Mouse (Mus musculus) forebrain, embryonic 15.5 days (tissue): ENCODE measurements around the gene Rhoc. TPM values are rescaled to one million over a fixed set of nuclear protein-coding genes. Genes with fewer than 3 reads are reported as not detected.

Experiments used
- ATAC-seq: fragments of 200-750 bp; cut with Nextera tagmentation; replicated peaks from 2 replicates; pipeline ENCODE4 v1.8.0; 2017; ENCODE audit warnings: mild to moderate bottlenecking, moderate TSS enrichment, moderate library complexity
- H3K27ac ChIP-seq: fragments of 300-500 bp; sonication (generic); replicated peaks from 2 replicates; pipeline ENCODE4 v1.5.1; 2015; ENCODE audit warnings: mild to moderate bottlenecking, inconsistent platforms
- H3K27me3 ChIP-seq: fragments of 300-500 bp; sonication (generic); 2 replicates; pipeline ENCODE4 v1.6.1; 2015; ENCODE audit warnings: inconsistent platforms
- H3K36me3 ChIP-seq: fragments of 300-500 bp; sonication (generic); 2 replicates; pipeline ENCODE4 v1.6.1; 2015; ENCODE audit warnings: mild to moderate bottlenecking, inconsistent platforms
- H3K4me1 ChIP-seq: fragments of 300-500 bp; sonication (generic); 2 replicates; pipeline ENCODE4 v1.6.1; 2015; ENCODE audit warnings: inconsistent platforms
- H3K4me2 ChIP-seq: fragments of 300-500 bp; sonication (generic); replicated peaks from 2 replicates; pipeline ENCODE4 v1.6.1; 2015; ENCODE audit warnings: mild to moderate bottlenecking, inconsistent platforms
- H3K4me3 ChIP-seq: fragments of 300-500 bp; sonication (generic); 2 replicates; pipeline ENCODE4 v1.5.1; 2015; ENCODE audit warnings: mild to moderate bottlenecking, inconsistent platforms
- H3K9ac ChIP-seq: fragments of 300-500 bp; sonication (generic); replicated peaks from 2 replicates; pipeline ENCODE4 v1.6.1; 2015; ENCODE audit warnings: mild to moderate bottlenecking, inconsistent platforms
- H3K9me3 ChIP-seq: fragments of 300-500 bp; sonication (generic); 2 replicates; pipeline ENCODE4 v1.6.1; 2016; ENCODE audit warnings: inconsistent platforms
- WGBS: fragments of 180-500 bp; shearing (Covaris S2); methylation state at CpG from one replicate; pipeline ENCODE4 v1.1.7; 2015; ENCODE audit warnings: mixed read lengths; 5-methylcytosine and 5-hydroxymethylcytosine counted together
- polyA plus RNA-seq: library from polyadenylated mRNA; unstranded; fragments of >200 nt; fragmentation: Nextera tagmentation; extraction: Ambion mirVana; gene quantifications from 2 replicates; pipeline ENCODE4 v1.2.1, GENCODE M21; 2015

The Rhoc gene
- polyA plus RNA-seq, 1 experiment from 2014 or later = 43.3 TPM

- Histone ChIP-seq H3K9ac (no peak overlapping the region), H3K36me3 (peaks cover 14% of the 10 kb centered on the region; the same call in 1 of the 2 replicates), H3K4me3 (no peak overlapping the region), H3K27ac (no peak overlapping the region), H3K4me2 (no peak overlapping the region), H3K9me3 (no peaks in the 10 kb centered on the region), H3K27me3 (no peaks in the 10 kb centered on the region), H3K4me1 (peaks cover 16% of the 10 kb centered on the region)
- 26% methylated on average over 1 of the region's 1 CpGs for WGBS
- ATAC-seq = no peak
Measured at GRCm38 (mm10) chr3:104820426-104820825, 32.3 kb downstream of the Rhoc start.

- no peak overlapping the region for H3K9ac ChIP-seq
- ATAC-seq = no peak
- H3K4me3 ChIP-seq = no peak overlapping the region
- WGBS = 88% methylated on average over 3 of the region's 3 CpGs
- H3K36me3 ChIP-seq = peaks cover 28% of the 10 kb centered on the region
- H3K27me3 ChIP-seq = no peaks in the 10 kb centered on the region
- H3K4me2 ChIP-seq = no peak overlapping the region
- peaks cover 8% of the 10 kb centered on the region for H3K4me1 ChIP-seq
- no peaks in the 10 kb centered on the region for H3K9me3 ChIP-seq
- H3K27ac ChIP-seq = no peak overlapping the region
Measured at GRCm38 (mm10) chr3:104822413-104822812, 34.2 kb downstream of the Rhoc start.

- H3K27me3 ChIP-seq = no peaks in the 10 kb centered on the region
- H3K36me3 ChIP-seq = peaks cover 58% of the 10 kb centered on the region
- ATAC-seq = no peak
- H3K4me3 ChIP-seq = no peak overlapping the region
- over 99% methylated on average over 3 of the region's 3 CpGs for WGBS
- H3K4me1 ChIP-seq = no peaks in the 10 kb centered on the region
- no peaks in the 10 kb centered on the region for H3K9me3 ChIP-seq
- no peak overlapping the region for H3K4me2 ChIP-seq
- no peak overlapping the region for H3K27ac ChIP-seq
- no peak overlapping the region for H3K9ac ChIP-seq
Measured at GRCm38 (mm10) chr3:104835797-104836196, 47.6 kb downstream of the Rhoc start.

GRCm38 (mm10) chr3:104841049-104841448 lies 52.9 kb downstream of the Rhoc start:
- no peak overlapping the region for H3K4me2 ChIP-seq
- no peak overlapping the region for H3K4me3 ChIP-seq
- no peaks in the 10 kb centered on the region for H3K9me3 ChIP-seq
- 94% methylated on average over 5 of the region's 5 CpGs for WGBS
- no peak overlapping the region for H3K9ac ChIP-seq
- ATAC-seq = no peak
- H3K36me3 ChIP-seq = peaks cover 42% of the 10 kb centered on the region
- H3K4me1 ChIP-seq = no peaks in the 10 kb centered on the region
- no peaks in the 10 kb centered on the region for H3K27me3 ChIP-seq
- H3K27ac ChIP-seq = no peak overlapping the region

Other genes starting within 250 kb of the Rhoc start
- gene Slc16a1, start 149.7 kb upstream of the Rhoc start, polyA plus RNA-seq = 16.1 and 16.4 TPM in 2 replicates
- gene Ppm1j, start 7.3 kb upstream of the Rhoc start, polyA plus RNA-seq = 1.9 and 2.7 TPM in 2 replicates
- 0.06 and 0.11 TPM in 2 replicates for gene Fam19a3, start 6.5 kb upstream of the Rhoc start, polyA plus RNA-seq
- 7.5 and 7.6 TPM in 2 replicates for gene Mov10, start 30.2 kb downstream of the Rhoc start, polyA plus RNA-seq
- gene St7l, start 75.6 kb downstream of the Rhoc start, polyA plus RNA-seq = 36.8 and 40.6 TPM in 2 replicates
- gene Capza1, start 76.1 kb downstream of the Rhoc start, polyA plus RNA-seq = 170 and 176 TPM in 2 replicates
- 0.61 and 0.76 TPM in 2 replicates for gene Wnt2b, start 173.5 kb downstream of the Rhoc start, polyA plus RNA-seq